In the genomic region with DNA sequence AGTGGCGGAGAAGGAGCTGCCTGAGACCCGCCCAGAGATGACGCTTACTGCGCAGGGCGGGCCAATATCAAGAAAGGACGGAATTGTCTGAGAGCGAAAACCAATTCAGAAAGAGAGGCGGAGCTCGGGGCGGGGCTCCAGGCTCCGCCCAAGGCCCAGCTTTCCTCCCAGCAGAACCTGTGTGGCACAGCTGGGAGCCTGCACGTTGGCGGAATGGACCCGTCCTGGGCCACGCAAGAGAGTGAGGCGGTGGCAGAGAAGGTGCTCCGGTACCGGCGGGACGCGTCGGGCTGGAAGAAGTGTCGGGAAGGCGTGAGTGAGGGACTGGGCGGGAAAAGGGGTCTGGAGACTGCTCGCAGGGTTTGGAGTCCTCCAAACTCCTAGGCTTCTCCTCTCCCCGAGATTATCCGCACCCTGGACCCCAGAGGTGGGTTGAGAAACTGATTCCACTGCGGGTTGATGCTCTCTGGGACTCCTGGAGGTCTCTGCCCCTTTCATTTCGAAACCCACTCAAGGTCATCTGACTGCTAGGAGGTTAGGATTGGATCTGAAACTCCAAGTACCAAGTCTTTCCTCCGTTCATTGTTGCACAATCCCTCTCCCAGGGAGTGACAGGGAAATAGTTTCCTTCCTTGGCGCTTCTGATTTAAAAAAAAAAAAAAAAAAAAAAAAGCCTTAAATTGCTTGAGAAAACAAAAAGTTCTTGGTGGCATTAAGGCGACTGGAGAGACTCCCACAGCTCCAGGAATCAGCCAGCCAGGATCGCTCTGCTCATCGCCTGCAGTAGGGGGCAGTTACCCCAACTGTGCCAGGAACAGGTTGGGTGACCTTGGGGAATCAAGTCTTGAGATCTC, we compare ENCODE assay signal across 8 mouse cellular contexts. TPM values are rescaled to one million over a fixed set of nuclear protein-coding genes. Genes with fewer than 3 reads are reported as not detected.
DNase-seq lines count a peak whose midpoint lies in the region; ATAC-seq lines count a peak whose summit lies in the region.

Gene Stard5, plus strand, starts transcription at position 132 of the 854 bp plus-strand sequence.

- DNase-seq in Muller cell, postnatal 12 days (ENCODE audit: inconsistent ontology term) = peak; percentile 96
- peak; percentile 95 for DNase-seq in cerebellum, adult 9-11 months
- peak; percentile 80 to 86 for DNase-seq in frontal cortex, postnatal 10 days (ENCODE audit: low spot score in 2 of 2)
- peak; percentile 81 to 93 for DNase-seq in layer of hippocampus, postnatal 14 days (ENCODE audit: low spot score in 2 of 2)
- peak; percentile 92 for DNase-seq in lung, postnatal 14 days
- DNase-seq in retina, adult 2 months (ENCODE audit: low read depth, low spot score) = peak; percentile 75
- DNase-seq in thymus, postnatal 36 days = peak; percentile 92 to 94

- H3K36me3 ChIP-seq in hindbrain, embryonic 12.5 days = no peaks in the 10 kb centered on the region

- H3K4me3 ChIP-seq in hindbrain, embryonic 12.5 days = peak within 1 kb of the TSS; percentile 60

- peaks cover 17% of the 10 kb centered on the region for H3K4me1 ChIP-seq in hindbrain, embryonic 12.5 days

- no peaks in the 10 kb centered on the region for H3K27me3 ChIP-seq in hindbrain, embryonic 12.5 days

- peak within 1 kb of the TSS; percentile 52; the same call in 1 of the 2 replicates for H3K27ac ChIP-seq in hindbrain, embryonic 12.5 days

- 1% methylated on average over 35 of the region's 35 CpGs for WGBS in hindbrain, embryonic 12.5 days

- H3K9ac ChIP-seq in hindbrain, embryonic 12.5 days = peak within 1 kb of the TSS; percentile 71

- peak; percentile 97 for ATAC-seq in hindbrain, embryonic 12.5 days (ENCODE audit: low FRiP score)

- no peaks in the 10 kb centered on the region for H3K9me3 ChIP-seq in hindbrain, embryonic 12.5 days (replicated peaks)

- peak within 1 kb of the TSS; percentile 82 for H3K4me2 ChIP-seq in hindbrain, embryonic 12.5 days (replicated peaks)

RNA-seq across cellular contexts. Expression of gene Stard5, which starts in this region (rescaled TPM):
- 11.6 and 12.9 TPM in 2 replicates for polyA plus RNA-seq in hindbrain, embryonic 12.5 days (2016; fragmentation: Nextera tagmentation; extraction: Ambion mirVana)
- 10 to 100 TPM; 17.6 to 18.5 TPM for total RNA-seq in layer of hippocampus, postnatal 14 days (2021)

Comparison
In these comparisons a context has a peak if more than half of its experiments do, and no peak if none do; other contexts are left out.
1. Peak in every context shown above with its lines: DNase-seq, ATAC-seq, H3K4me3 ChIP-seq and H3K27ac ChIP-seq.